Mouse (Mus musculus) liver, adult 2 months (tissue): ENCODE measurements around the gene H1fnt. TPM values are rescaled to one million over a fixed set of nuclear protein-coding genes. Genes with fewer than 3 reads are reported as not detected.
A peak's percentile ranks its signal among the peaks of the same experiment; 100 is the strongest.

ENCODE experiments used
- DNase-seq: peaks from one replicate; pipeline ENCODE4 v3.0.0-alpha.2; 2011; ENCODE audit warnings: low read depth, low spot score; ENCODE audit errors: extremely low read depth
- H3K27ac ChIP-seq: fragments of 200-500 bp; replicated peaks from 2 replicates; pipeline ENCODE4 v1.5.1; 2012; ENCODE audit warnings: low read depth, mild to moderate bottlenecking, control low read depth, inconsistent platforms, low read length; ENCODE audit not compliant: insufficient read depth
- H3K27me3 ChIP-seq: fragments of 200-500 bp; 2 replicates; pipeline ENCODE4 v1.6.1; 2012; ENCODE audit warnings: mild to moderate bottlenecking, moderate library complexity, low read length, inconsistent platforms; ENCODE audit not compliant: control insufficient read depth, insufficient read depth
- H3K36me3 ChIP-seq: fragments of 200-500 bp; 2 replicates; pipeline ENCODE4 v1.6.1; 2012; ENCODE audit warnings: low read length, inconsistent platforms; ENCODE audit not compliant: control insufficient read depth, insufficient read depth
- H3K4me1 ChIP-seq: fragments of 200-500 bp; 2 replicates; pipeline ENCODE4 v1.6.1; 2011; ENCODE audit warnings: low read length; ENCODE audit not compliant: control insufficient read depth, insufficient read depth
- H3K4me3 ChIP-seq: fragments of 200-500 bp; 2 replicates; pipeline ENCODE4 v1.5.1; 2011; ENCODE audit warnings: low read depth, mild to moderate bottlenecking, control low read depth, low read length, moderate library complexity; ENCODE audit not compliant: insufficient read depth
- H3K79me2 ChIP-seq: fragments of 200-500 bp; 2 replicates; pipeline ENCODE4 v1.6.1; 2012; ENCODE audit warnings: inconsistent platforms, mild to moderate bottlenecking, low read length, moderate library complexity; ENCODE audit not compliant: control insufficient read depth, insufficient read depth
- H3K9ac ChIP-seq: fragments of 200-500 bp; 2 replicates; pipeline ENCODE4 v1.6.1; 2012; ENCODE audit warnings: low read depth, mild to moderate bottlenecking, control low read depth, inconsistent platforms, low read length
- CTCF ChIP-seq: fragments of 200-500 bp; IDR thresholded peaks from 2 replicates; pipeline ENCODE4 v1.5.1; 2011; ENCODE audit warnings: low read depth, low read length, control low read depth
- POLR2A ChIP-seq: fragments of 200-500 bp; IDR thresholded peaks from 2 replicates; pipeline ENCODE4 v1.6.1; 2011; ENCODE audit warnings: low read length, control low read depth; ENCODE audit not compliant: insufficient read depth; ENCODE audit errors: extremely low read depth
- WGBS: fragments of 180-500 bp; shearing (Covaris S2); methylation state at CpG from one replicate; pipeline ENCODE4 v1.1.7; 2018; 5-methylcytosine and 5-hydroxymethylcytosine counted together
- polyA plus RNA-seq: library from polyadenylated mRNA; depleted of rRNA; stranded (reverse); fragments of >200 nt; gene quantifications from 2 replicates; pipeline ENCODE4 v1.2.3, GENCODE M21; 2012; rRNA removed
- total RNA-seq: library from RNA; depleted of rRNA; stranded (reverse); fragments of >200 nt; gene quantifications from 2 replicates; pipeline ENCODE4 v1.2.3, GENCODE M21; 2014; rRNA removed

H1fnt gene
- total RNA-seq (not detected in 2 replicates), polyA plus RNA-seq (not detected in 2 replicates)

DNA sequence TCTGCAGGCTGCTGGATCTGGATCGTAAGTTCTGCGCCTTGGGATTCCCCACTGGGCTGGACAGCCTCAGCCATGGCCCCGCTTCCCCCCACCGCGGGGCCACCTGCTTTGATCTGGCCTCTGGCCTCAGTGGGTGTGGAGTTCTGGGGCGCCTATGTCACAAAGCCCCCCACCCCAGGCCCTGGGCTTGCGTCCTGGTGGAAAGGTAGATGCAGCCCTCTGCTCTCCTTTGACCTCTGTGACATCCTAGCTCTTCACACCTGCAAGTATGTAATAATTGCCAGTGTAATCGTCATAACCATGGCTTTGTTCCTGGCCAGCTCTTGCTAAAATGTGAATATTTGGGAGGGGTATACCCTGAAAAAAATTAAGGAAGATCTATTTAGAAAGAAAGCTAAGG is at the start of gene H1fnt:
TSS of gene H1fnt (minus strand) at position 101 of the 400 bp plus-strand sequence.
- no peak for DNase-seq
- 88% methylated on average over 8 of the region's 8 CpGs for whole genome bisulfite sequencing
- TF ChIP-seq CTCF = no peak
- TF ChIP-seq POLR2A = no peak

DNA sequence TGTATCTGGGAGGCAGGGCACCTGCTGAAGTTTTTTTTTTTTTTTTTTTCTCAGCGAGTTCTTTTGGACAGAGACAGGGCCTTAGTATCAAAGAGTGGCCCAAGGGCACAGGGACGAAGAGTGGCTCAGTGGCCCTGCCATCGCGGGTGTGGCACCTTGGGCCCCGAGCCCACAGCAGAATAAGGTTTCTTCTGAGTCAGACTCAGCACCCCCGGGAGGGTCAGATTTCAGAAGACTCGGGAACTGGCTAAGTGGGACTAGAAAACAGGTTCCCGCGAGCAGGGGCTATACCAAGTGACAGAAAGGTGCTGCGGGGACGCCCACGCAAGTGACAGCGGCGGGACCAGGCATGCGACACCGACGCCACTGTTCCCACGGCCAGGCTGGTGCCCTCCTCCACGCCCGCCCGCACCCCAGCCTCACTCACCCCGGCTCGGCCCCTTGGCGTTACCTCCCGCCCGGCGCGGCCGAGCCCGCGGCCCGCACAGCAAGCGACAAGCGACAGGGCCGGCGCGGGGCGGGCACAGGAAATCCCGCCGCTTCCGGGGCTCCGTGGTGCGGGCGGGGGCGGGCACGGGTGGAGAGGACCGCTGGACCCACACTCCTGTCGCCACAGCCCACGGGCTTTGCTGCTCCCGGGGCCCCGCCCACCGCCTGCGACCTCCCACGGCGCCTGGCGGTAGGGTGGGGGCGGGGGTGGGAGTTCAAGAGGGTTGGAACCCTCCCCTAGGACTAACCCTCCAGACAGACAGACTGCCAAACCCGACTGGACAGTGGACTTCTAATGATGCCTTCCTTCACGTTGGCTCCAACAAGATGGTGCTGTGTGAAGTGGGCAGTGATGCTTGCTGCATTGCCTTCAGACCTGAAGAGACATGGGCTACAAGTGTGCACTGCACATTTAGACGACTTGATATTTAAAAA is 38.8 kb upstream of the H1fnt start, which contains the start of gene Zfp641:
TSS of gene Zfp641 (minus strand) at position 534 of the 924 bp plus-strand sequence.
- 3% methylated on average over 60 of the region's 60 CpGs for WGBS
- Histone ChIP-seq H3K9ac (peak within 1 kb of the TSS; percentile 61), H3K4me1 (peaks cover 1% of the 10 kb centered on the region; the same call in 1 of the 2 replicates), H3K27me3 (no peaks in the 10 kb centered on the region), H3K36me3 (no peaks in the 10 kb centered on the region), H3K4me3 (peak within 1 kb of the TSS; percentile 56), H3K79me2 (no peaks in the 10 kb centered on the region), H3K27ac (no peak within 1 kb of the TSS)
- TF ChIP-seq POLR2A (no peak), CTCF (no peak)
- peak; percentile 1 for DNase-seq

More for the DNA sequence above, at the start of gene H1fnt:
- Histone ChIP-seq H3K27ac (no peak within 1 kb of the TSS), H3K9ac (no peak within 1 kb of the TSS), H3K36me3 (no peaks in the 10 kb centered on the region), H3K4me3 (no peak within 1 kb of the TSS), H3K79me2 (no peaks in the 10 kb centered on the region), H3K4me1 (no peaks in the 10 kb centered on the region), H3K27me3 (peaks cover 2% of the 10 kb centered on the region; the same call in 1 of the 2 replicates)

- peaks cover 1% of the 10 kb centered on the region; the same call in 1 of the 2 replicates for H3K4me1 ChIP-seq
- WGBS = 92% methylated on average over 8 of the region's 8 CpGs
- TF ChIP-seq CTCF = no peak
- TF ChIP-seq POLR2A = no peak
- no peak overlapping the region for H3K9ac ChIP-seq
- H3K4me3 ChIP-seq = no peak overlapping the region
- no peaks in the 10 kb centered on the region for H3K36me3 ChIP-seq
- no peak for DNase-seq
- H3K27ac ChIP-seq = no peak overlapping the region
- no peaks in the 10 kb centered on the region for H3K27me3 ChIP-seq
- no peaks in the 10 kb centered on the region for H3K79me2 ChIP-seq
These were observed 36.6 kb upstream of the H1fnt start for GRCm38 (mm10) chr15:98293651-98294050.

GRCm38 (mm10) chr15:98288566-98288965 is 31.5 kb upstream of the H1fnt start:
- no peak overlapping the region for H3K27ac ChIP-seq
- no peak for DNase-seq

DNA sequence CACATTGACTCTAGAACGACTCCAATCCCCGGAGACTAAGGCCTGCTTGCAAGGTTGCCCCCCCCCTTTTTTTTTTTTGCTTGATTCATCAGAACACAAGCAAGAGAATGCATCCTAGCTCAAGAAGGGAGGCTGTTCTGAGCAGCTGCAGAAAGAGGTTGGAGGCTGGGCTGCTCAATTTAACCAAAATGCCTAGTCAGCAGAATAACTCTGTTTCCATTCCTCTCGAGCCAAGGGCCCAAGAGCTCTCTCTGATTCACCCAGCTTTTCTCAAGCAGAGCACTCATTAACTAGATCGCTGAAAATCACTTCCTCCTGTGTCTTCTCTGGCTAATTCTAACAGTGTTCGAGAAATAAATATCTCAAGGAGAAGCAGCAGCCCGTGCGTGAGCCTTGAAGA is 29.3 kb upstream of the H1fnt start:
- no peaks in the 10 kb centered on the region for H3K27me3 ChIP-seq
- H3K36me3 ChIP-seq = no peaks in the 10 kb centered on the region
- no peak for DNase-seq
- no peak overlapping the region for H3K4me3 ChIP-seq
- WGBS = 77% methylated on average over 7 of the region's 7 CpGs
- H3K27ac ChIP-seq = no peak overlapping the region
- no peaks in the 10 kb centered on the region for H3K79me2 ChIP-seq
- no peaks in the 10 kb centered on the region for H3K4me1 ChIP-seq
- TF ChIP-seq CTCF (no peak), POLR2A (no peak)
- no peak overlapping the region for H3K9ac ChIP-seq

More at GRCm38 (mm10) chr15:98288566-98288965, 31.5 kb upstream of the H1fnt start:
- H3K36me3 ChIP-seq = no peaks in the 10 kb centered on the region
- H3K4me1 ChIP-seq = no peaks in the 10 kb centered on the region
- 88% methylated on average over 12 of the region's 12 CpGs for WGBS
- no peaks in the 10 kb centered on the region for H3K79me2 ChIP-seq
- H3K27me3 ChIP-seq = no peaks in the 10 kb centered on the region
- no peak overlapping the region for H3K4me3 ChIP-seq
- H3K9ac ChIP-seq = no peak overlapping the region
- TF ChIP-seq CTCF (no peak), POLR2A (no peak)

- TF ChIP-seq CTCF (no peak), POLR2A (no peak)
- Histone ChIP-seq H3K79me2 (no peaks in the 10 kb centered on the region), H3K27ac (no peak overlapping the region), H3K4me3 (no peak overlapping the region), H3K9ac (no peak overlapping the region), H3K4me1 (no peaks in the 10 kb centered on the region), H3K36me3 (no peaks in the 10 kb centered on the region), H3K27me3 (peaks cover 2% of the 10 kb centered on the region; the same call in 1 of the 2 replicates)
- DNase-seq = no peak
- WGBS = 83% methylated on average over 7 of the region's 7 CpGs
These were observed 683 bp upstream of the H1fnt start for GRCm38 (mm10) chr15:98257776-98258175.
